Mouse (Mus musculus): ENCODE measurements at regions not wholly inside any gene's neighbourhood (a gene's known extent, or its start where the extent isn't known, plus 50 kb on each side); places are given as distances from the start of the nearest gene placed in this dataset.

- H3K36me3 ChIP-seq (ENCODE audit: insufficient read depth, low read length), result no peaks in the 10 kb centered on the region
- no peak for TF ChIP-seq POU5F1 (IDR thresholded peaks at IDR 0.05; ENCODE audit: borderline replicate concordance, low read length)
- TF ChIP-seq CTCF (conservative IDR thresholded peaks at IDR 0.05; ENCODE audit: low read length), result no peak
- TF ChIP-seq NANOG (IDR thresholded peaks at IDR 0.05; ENCODE audit: borderline replicate concordance, low read length), result no peak
- H3K4me3 ChIP-seq (replicated peaks; ENCODE audit: low read length), result no peak overlapping the region
- no peaks in the 10 kb centered on the region for H3K9me3 ChIP-seq (ENCODE audit: low read length)
- H3K4me1 ChIP-seq (replicated peaks; ENCODE audit: low read depth, low read length), result no peaks in the 10 kb centered on the region
- no peaks in the 10 kb centered on the region for H3K27me3 ChIP-seq (ENCODE audit: insufficient read depth, low read length)
These were observed 591.0 kb downstream of the Hs3st4 start for GRCm38 (mm10) chr7:124573666-124574065.

GRCm38 (mm10) chr7:124581342-124581741 lies 598.7 kb downstream of the Hs3st4 start:
- Histone ChIP-seq H3K36me3 (ENCODE audit: insufficient read depth, low read length) (no peaks in the 10 kb centered on the region), H3K4me1 (replicated peaks; ENCODE audit: low read depth, low read length) (no peaks in the 10 kb centered on the region), H3K9me3 (ENCODE audit: low read length) (no peaks in the 10 kb centered on the region), H3K27me3 (ENCODE audit: insufficient read depth, low read length) (no peaks in the 10 kb centered on the region), H3K4me3 (replicated peaks; ENCODE audit: low read length) (no peak overlapping the region)
- no peak for TF ChIP-seq CTCF (conservative IDR thresholded peaks at IDR 0.05; ENCODE audit: low read length)
- no peak for TF ChIP-seq POU5F1 (IDR thresholded peaks at IDR 0.05; ENCODE audit: borderline replicate concordance, low read length)
- TF ChIP-seq NANOG (IDR thresholded peaks at IDR 0.05; ENCODE audit: borderline replicate concordance, low read length), result no peak

DNA sequence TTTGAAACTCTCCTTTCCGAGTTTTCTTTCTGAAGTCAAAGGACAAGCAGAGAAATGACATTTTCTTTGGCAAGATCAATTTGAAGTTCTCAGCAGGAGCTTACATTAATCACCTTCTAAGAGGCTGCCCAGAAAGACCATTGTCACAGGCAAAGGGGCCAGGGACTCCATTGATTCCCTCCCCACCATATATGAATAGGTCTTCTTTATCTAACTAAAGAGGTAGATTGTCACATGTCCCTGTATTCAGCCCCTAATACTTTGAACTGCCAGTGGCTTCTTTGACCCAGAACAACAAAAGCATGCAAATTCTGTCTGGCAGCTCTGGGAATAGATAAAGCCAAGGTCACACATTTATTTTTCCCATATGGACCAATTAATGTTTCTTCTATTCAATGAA lies 602.6 kb downstream of the Hs3st4 start:
- TF ChIP-seq POU5F1 (IDR thresholded peaks at IDR 0.05; ENCODE audit: borderline replicate concordance, low read length) (no peak), NANOG (IDR thresholded peaks at IDR 0.05; ENCODE audit: borderline replicate concordance, low read length) (no peak), CTCF (conservative IDR thresholded peaks at IDR 0.05; ENCODE audit: low read length) (no peak)
- Histone ChIP-seq H3K9me3 (ENCODE audit: low read length) (no peaks in the 10 kb centered on the region), H3K36me3 (ENCODE audit: insufficient read depth, low read length) (no peaks in the 10 kb centered on the region), H3K4me1 (replicated peaks; ENCODE audit: low read depth, low read length) (no peaks in the 10 kb centered on the region), H3K27me3 (ENCODE audit: insufficient read depth, low read length) (no peaks in the 10 kb centered on the region), H3K4me3 (replicated peaks; ENCODE audit: low read length) (no peak overlapping the region)

GRCm38 (mm10) chr7:124591369-124591768 lies 608.7 kb downstream of the Hs3st4 start:
- TF ChIP-seq CTCF (conservative IDR thresholded peaks at IDR 0.05; ENCODE audit: low read length) (no peak), POU5F1 (IDR thresholded peaks at IDR 0.05; ENCODE audit: borderline replicate concordance, low read length) (no peak), NANOG (IDR thresholded peaks at IDR 0.05; ENCODE audit: borderline replicate concordance, low read length) (no peak)
- H3K4me3 ChIP-seq (replicated peaks; ENCODE audit: low read length), result no peak overlapping the region
- H3K36me3 ChIP-seq (ENCODE audit: insufficient read depth, low read length), result no peaks in the 10 kb centered on the region
- H3K27me3 ChIP-seq (ENCODE audit: insufficient read depth, low read length), result no peaks in the 10 kb centered on the region
- no peaks in the 10 kb centered on the region for H3K9me3 ChIP-seq (ENCODE audit: low read length)
- no peaks in the 10 kb centered on the region for H3K4me1 ChIP-seq (replicated peaks; ENCODE audit: low read depth, low read length)

GRCm38 (mm10) chr7:124593462-124593861 lies 610.8 kb downstream of the Hs3st4 start:
- H3K36me3 ChIP-seq (ENCODE audit: insufficient read depth, low read length), result no peaks in the 10 kb centered on the region
- H3K4me1 ChIP-seq (replicated peaks; ENCODE audit: low read depth, low read length), result no peaks in the 10 kb centered on the region
- H3K27me3 ChIP-seq (ENCODE audit: insufficient read depth, low read length), result no peaks in the 10 kb centered on the region
- H3K4me3 ChIP-seq (replicated peaks; ENCODE audit: low read length), result no peak overlapping the region
- no peaks in the 10 kb centered on the region for H3K9me3 ChIP-seq (ENCODE audit: low read length)
- TF ChIP-seq POU5F1 (IDR thresholded peaks at IDR 0.05; ENCODE audit: borderline replicate concordance, low read length) (no peak), NANOG (IDR thresholded peaks at IDR 0.05; ENCODE audit: borderline replicate concordance, low read length) (no peak)

GRCm38 (mm10) chr7:124600767-124601166 lies 618.1 kb downstream of the Hs3st4 start:
- Histone ChIP-seq H3K9me3 (ENCODE audit: low read length) (no peaks in the 10 kb centered on the region; the same call in 1 of the 2 replicates), H3K36me3 (ENCODE audit: insufficient read depth, low read length) (no peaks in the 10 kb centered on the region), H3K4me1 (replicated peaks; ENCODE audit: low read depth, low read length) (peaks cover 5% of the 10 kb centered on the region), H3K4me3 (replicated peaks; ENCODE audit: low read length) (no peak overlapping the region), H3K27me3 (ENCODE audit: insufficient read depth, low read length) (no peaks in the 10 kb centered on the region)
- TF ChIP-seq NANOG (IDR thresholded peaks at IDR 0.05; ENCODE audit: borderline replicate concordance, low read length) (no peak), POU5F1 (IDR thresholded peaks at IDR 0.05; ENCODE audit: borderline replicate concordance, low read length) (no peak)

DNA sequence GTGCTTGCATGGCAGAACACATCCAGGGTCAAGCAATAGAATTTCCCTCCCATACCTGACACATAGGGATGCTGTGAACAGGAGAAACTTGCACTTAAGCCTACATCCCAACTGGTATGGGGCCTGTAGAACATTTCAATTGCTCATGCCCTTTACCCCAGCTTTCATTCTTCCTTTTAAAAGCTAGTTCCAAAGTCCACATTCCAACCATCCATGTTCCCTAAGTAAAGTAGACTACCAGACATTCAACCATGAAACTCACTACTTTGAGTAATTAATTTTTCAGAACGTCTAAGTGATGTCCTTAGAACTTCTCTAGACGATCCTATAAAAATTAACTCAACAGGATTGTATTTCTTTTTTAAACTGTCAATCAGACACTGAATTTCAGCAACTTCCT lies 621.9 kb downstream of the Hs3st4 start:
- H3K4me3 ChIP-seq (replicated peaks; ENCODE audit: low read length), result no peak overlapping the region
- peaks cover 6% of the 10 kb centered on the region; the same call in 1 of the 2 replicates for H3K9me3 ChIP-seq (ENCODE audit: low read length)
- peaks cover 22% of the 10 kb centered on the region for H3K4me1 ChIP-seq (replicated peaks; ENCODE audit: low read depth, low read length)
- H3K36me3 ChIP-seq (ENCODE audit: insufficient read depth, low read length), result no peaks in the 10 kb centered on the region
- TF ChIP-seq NANOG (IDR thresholded peaks at IDR 0.05; ENCODE audit: borderline replicate concordance, low read length) (no peak), CTCF (conservative IDR thresholded peaks at IDR 0.05; ENCODE audit: low read length) (no peak), POU5F1 (IDR thresholded peaks at IDR 0.05; ENCODE audit: borderline replicate concordance, low read length) (no peak)
- no peaks in the 10 kb centered on the region for H3K27me3 ChIP-seq (ENCODE audit: insufficient read depth, low read length)

- H3K9me3 ChIP-seq (ENCODE audit: low read length), result peaks cover 12% of the 10 kb centered on the region
- no peak overlapping the region for H3K4me3 ChIP-seq (replicated peaks; ENCODE audit: low read length)
- peak; percentile 42; the same call in 1 of the 2 replicates for TF ChIP-seq NANOG (IDR thresholded peaks at IDR 0.05; ENCODE audit: borderline replicate concordance, low read length)
- TF ChIP-seq CTCF (conservative IDR thresholded peaks at IDR 0.05; ENCODE audit: low read length), result no peak
- no peak for TF ChIP-seq POU5F1 (IDR thresholded peaks at IDR 0.05; ENCODE audit: borderline replicate concordance, low read length)
- H3K36me3 ChIP-seq (ENCODE audit: insufficient read depth, low read length), result no peaks in the 10 kb centered on the region
- no peaks in the 10 kb centered on the region for H3K27me3 ChIP-seq (ENCODE audit: insufficient read depth, low read length)
- peaks cover 22% of the 10 kb centered on the region for H3K4me1 ChIP-seq (replicated peaks; ENCODE audit: low read depth, low read length)
These were observed 623.3 kb downstream of the Hs3st4 start for GRCm38 (mm10) chr7:124605978-124606377.

- H3K36me3 ChIP-seq (ENCODE audit: insufficient read depth, low read length), result no peaks in the 10 kb centered on the region
- peaks cover 18% of the 10 kb centered on the region for H3K9me3 ChIP-seq (ENCODE audit: low read length)
- no peaks in the 10 kb centered on the region for H3K27me3 ChIP-seq (ENCODE audit: insufficient read depth, low read length)
- TF ChIP-seq NANOG (IDR thresholded peaks at IDR 0.05; ENCODE audit: borderline replicate concordance, low read length), result no peak
- no peak for TF ChIP-seq CTCF (conservative IDR thresholded peaks at IDR 0.05; ENCODE audit: low read length)
- no peak for TF ChIP-seq POU5F1 (IDR thresholded peaks at IDR 0.05; ENCODE audit: borderline replicate concordance, low read length)
- H3K4me3 ChIP-seq (replicated peaks; ENCODE audit: low read length), result no peak overlapping the region
- H3K4me1 ChIP-seq (replicated peaks; ENCODE audit: low read depth, low read length), result peaks cover 22% of the 10 kb centered on the region
These were observed 624.4 kb downstream of the Hs3st4 start for GRCm38 (mm10) chr7:124607061-124607460.
